Mouse (Mus musculus) liver, adult 2 months (tissue): ENCODE data around the gene Zmynd11. TPM values are rescaled to one million over a fixed set of nuclear protein-coding genes. Genes with fewer than 3 reads are reported as not detected.

Experiments
- DNase-seq: peaks from one replicate; pipeline ENCODE4 v3.0.0-alpha.2; 2011; ENCODE audit warnings: low read depth, low spot score; ENCODE audit errors: extremely low read depth
- H3K27ac ChIP-seq: fragments of 200-500 bp; replicated peaks from 2 replicates; pipeline ENCODE4 v1.5.1; 2012; ENCODE audit warnings: low read depth, mild to moderate bottlenecking, control low read depth, inconsistent platforms, low read length; ENCODE audit not compliant: insufficient read depth
- H3K27me3 ChIP-seq: fragments of 200-500 bp; 2 replicates; pipeline ENCODE4 v1.6.1; 2012; ENCODE audit warnings: mild to moderate bottlenecking, moderate library complexity, low read length, inconsistent platforms; ENCODE audit not compliant: control insufficient read depth, insufficient read depth
- H3K36me3 ChIP-seq: fragments of 200-500 bp; 2 replicates; pipeline ENCODE4 v1.6.1; 2012; ENCODE audit warnings: low read length, inconsistent platforms; ENCODE audit not compliant: control insufficient read depth, insufficient read depth
- H3K4me1 ChIP-seq: fragments of 200-500 bp; 2 replicates; pipeline ENCODE4 v1.6.1; 2011; ENCODE audit warnings: low read length; ENCODE audit not compliant: control insufficient read depth, insufficient read depth
- H3K4me3 ChIP-seq: fragments of 200-500 bp; 2 replicates; pipeline ENCODE4 v1.5.1; 2011; ENCODE audit warnings: low read depth, mild to moderate bottlenecking, control low read depth, low read length, moderate library complexity; ENCODE audit not compliant: insufficient read depth
- H3K79me2 ChIP-seq: fragments of 200-500 bp; 2 replicates; pipeline ENCODE4 v1.6.1; 2012; ENCODE audit warnings: inconsistent platforms, mild to moderate bottlenecking, low read length, moderate library complexity; ENCODE audit not compliant: control insufficient read depth, insufficient read depth
- H3K9ac ChIP-seq: fragments of 200-500 bp; 2 replicates; pipeline ENCODE4 v1.6.1; 2012; ENCODE audit warnings: low read depth, mild to moderate bottlenecking, control low read depth, inconsistent platforms, low read length
- CTCF ChIP-seq: fragments of 200-500 bp; IDR thresholded peaks from 2 replicates; pipeline ENCODE4 v1.5.1; 2011; ENCODE audit warnings: low read depth, low read length, control low read depth
- POLR2A ChIP-seq: fragments of 200-500 bp; IDR thresholded peaks from 2 replicates; pipeline ENCODE4 v1.6.1; 2011; ENCODE audit warnings: low read length, control low read depth; ENCODE audit not compliant: insufficient read depth; ENCODE audit errors: extremely low read depth
- WGBS: fragments of 180-500 bp; shearing (Covaris S2); methylation state at CpG from one replicate; pipeline ENCODE4 v1.1.7; 2018; 5-methylcytosine and 5-hydroxymethylcytosine counted together
- polyA plus RNA-seq: library from polyadenylated mRNA; depleted of rRNA; stranded (reverse); fragments of >200 nt; gene quantifications from 2 replicates; pipeline ENCODE4 v1.2.3, GENCODE M21; 2012
- total RNA-seq: library from RNA; depleted of rRNA; stranded (reverse); fragments of >200 nt; gene quantifications from 2 replicates; pipeline ENCODE4 v1.2.3, GENCODE M21; 2014

Gene Zmynd11
- total and polyA plus RNA-seq, 2 experiments = 21.6 to 35.5 TPM

- Histone ChIP-seq H3K36me3 (peaks cover 3% of the 10 kb centered on the region; the same call in 1 of the 2 replicates), H3K9ac (no peak overlapping the region), H3K27ac (no peak overlapping the region), H3K79me2 (no peaks in the 10 kb centered on the region; the same call in 1 of the 2 replicates), H3K4me1 (no peaks in the 10 kb centered on the region), H3K27me3 (no peaks in the 10 kb centered on the region), H3K4me3 (no peak overlapping the region)
- TF ChIP-seq CTCF (no peak), POLR2A (no peak)
- no peak for DNase-seq
- 97% methylated on average over 7 of the region's 7 CpGs for WGBS
Observed at GRCm38 (mm10) chr13:9708433-9709240, 56.5 kb downstream of the Zmynd11 start.

- Histone ChIP-seq H3K4me1 (peaks cover 4% of the 10 kb centered on the region; the same call in 1 of the 2 replicates), H3K4me3 (no peak overlapping the region), H3K36me3 (peaks cover 3% of the 10 kb centered on the region; the same call in 1 of the 2 replicates), H3K27ac (no peak overlapping the region), H3K27me3 (no peaks in the 10 kb centered on the region), H3K9ac (no peak overlapping the region), H3K79me2 (no peaks in the 10 kb centered on the region; the same call in 1 of the 2 replicates)
- TF ChIP-seq CTCF (no peak), POLR2A (no peak)
- 95% methylated on average over 8 of the region's 8 CpGs for WGBS
- DNase-seq = no peak
Observed at GRCm38 (mm10) chr13:9706720-9707119, 58.4 kb downstream of the Zmynd11 start.

DNA sequence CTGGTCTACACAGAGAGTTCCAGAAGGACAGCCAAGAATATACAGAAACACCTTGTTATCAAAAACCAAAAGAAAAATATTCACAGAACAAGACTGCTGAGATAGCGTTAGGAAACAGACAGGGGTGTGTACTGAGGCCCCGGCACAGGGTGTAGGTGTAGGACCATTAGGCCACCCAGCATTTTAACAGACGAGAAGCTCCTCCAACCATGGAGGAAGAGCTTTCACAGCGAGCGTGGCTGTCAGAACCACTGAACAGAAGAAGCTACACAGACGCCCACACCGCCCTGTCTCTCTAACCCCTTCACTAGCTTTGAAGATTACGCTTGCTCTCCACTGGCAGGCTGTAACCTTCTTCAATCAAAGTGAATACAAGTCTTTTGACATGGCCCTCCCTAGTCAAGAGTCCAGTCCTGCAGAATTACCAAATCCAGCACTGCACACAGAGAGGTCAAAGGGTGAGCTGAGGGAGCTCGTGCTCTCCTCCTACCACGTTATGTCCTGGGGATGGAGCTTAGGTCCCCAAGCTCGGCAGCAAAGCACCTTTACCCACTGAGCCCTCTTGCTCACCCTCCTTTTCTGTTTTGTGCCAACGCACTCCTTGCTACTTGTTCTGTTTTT is 62.4 kb downstream of the Zmynd11 start:
- Histone ChIP-seq H3K27me3 (no peaks in the 10 kb centered on the region), H3K27ac (no peak overlapping the region), H3K36me3 (peaks cover 3% of the 10 kb centered on the region; the same call in 1 of the 2 replicates), H3K9ac (no peak overlapping the region), H3K4me1 (peaks cover 4% of the 10 kb centered on the region; the same call in 1 of the 2 replicates), H3K79me2 (peaks cover 3% of the 10 kb centered on the region; the same call in 1 of the 2 replicates), H3K4me3 (no peak overlapping the region)
- DNase-seq = peak; percentile 84
- no peak for TF ChIP-seq CTCF
- no peak for TF ChIP-seq POLR2A
- WGBS = 41% methylated on average over 12 of the region's 12 CpGs

- Histone ChIP-seq H3K36me3 (peaks cover 24% of the 10 kb centered on the region), H3K27ac (no peak overlapping the region), H3K4me3 (no peak overlapping the region), H3K9ac (no peak overlapping the region), H3K4me1 (no peaks in the 10 kb centered on the region), H3K27me3 (no peaks in the 10 kb centered on the region), H3K79me2 (peaks cover 3% of the 10 kb centered on the region; the same call in 1 of the 2 replicates)
- TF ChIP-seq POLR2A (no peak), CTCF (no peak)
- no peak for DNase-seq
- 99% methylated on average over 4 of the region's 4 CpGs for WGBS
Observed at GRCm38 (mm10) chr13:9697340-9697739, 67.8 kb downstream of the Zmynd11 start.

DNA sequence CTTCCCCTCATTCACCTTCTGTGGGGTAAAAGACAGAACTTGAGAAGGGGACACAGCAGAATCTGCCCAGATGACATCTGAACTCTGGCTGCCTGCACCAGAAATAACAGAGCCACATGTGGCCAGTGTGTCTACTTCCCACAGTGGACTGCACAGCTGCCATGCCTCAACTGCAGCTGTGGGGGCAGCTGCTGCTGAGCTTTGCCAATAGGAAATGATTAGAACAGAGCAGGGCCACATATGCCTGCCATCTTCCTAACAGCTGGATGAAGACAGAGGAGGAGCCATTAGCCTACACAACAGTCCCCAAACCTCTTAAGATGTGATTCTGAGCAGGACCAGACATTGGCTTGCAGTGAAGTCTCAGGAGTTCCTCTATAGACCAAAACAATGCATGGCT is 69.3 kb downstream of the Zmynd11 start:
- H3K4me3 ChIP-seq = no peak overlapping the region
- H3K4me1 ChIP-seq = no peaks in the 10 kb centered on the region
- peaks cover 35% of the 10 kb centered on the region for H3K36me3 ChIP-seq
- H3K27ac ChIP-seq = no peak overlapping the region
- no peaks in the 10 kb centered on the region for H3K27me3 ChIP-seq
- H3K79me2 ChIP-seq = peaks cover 3% of the 10 kb centered on the region; the same call in 1 of the 2 replicates
- no peak for DNase-seq
- no peak overlapping the region for H3K9ac ChIP-seq
- TF ChIP-seq CTCF (no peak), POLR2A (no peak)
